In the genomic region with DNA sequence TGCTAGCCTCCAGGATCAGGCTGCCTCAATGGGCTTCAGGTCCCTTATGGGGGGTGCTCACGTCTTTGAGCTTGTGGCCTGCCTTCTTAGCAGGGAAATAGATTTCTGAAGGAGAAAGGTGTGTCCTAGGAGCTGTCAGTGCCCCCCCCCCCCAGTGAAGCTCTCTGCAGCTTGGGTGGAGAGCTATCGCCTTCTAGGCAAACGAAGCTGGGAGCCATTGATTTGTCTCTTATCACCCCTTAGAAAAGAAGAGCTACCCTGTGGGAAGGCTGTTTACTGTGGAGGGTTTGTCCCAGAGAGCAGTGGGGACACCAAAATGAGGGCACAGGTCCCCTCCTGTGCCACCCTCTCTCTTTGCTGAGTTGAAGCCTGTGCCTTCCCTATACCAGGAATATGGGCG, we compare ENCODE assay signal across 17 mouse cellular contexts. TPM values are rescaled to one million over a fixed set of nuclear protein-coding genes. Genes with fewer than 3 reads are reported as not detected.
DNase-seq lines count a peak whose midpoint lies in the region; ATAC-seq and TF ChIP-seq lines count a peak whose summit lies in the region.
"Had no signal": no experiment of that assay in that cellular context is flagged by ENCODE, and none has a peak within 500 bp of the region (broad histone marks: within the 10 kb centered on the region; RNA-seq: fewer than 3 reads in every experiment).

No protein-coding gene starts in this region.

- H3K9me3 ChIP-seq in heart, embryonic 16.5 days (replicated peaks; ENCODE audit: control insufficient read depth, low read length) = no peaks in the 10 kb centered on the region
- no peaks in the 10 kb centered on the region for H3K9me3 ChIP-seq in limb, embryonic 10.5 days (replicated peaks)
- H3K9me3 ChIP-seq in liver, embryonic 16.5 days (replicated peaks; ENCODE audit: control insufficient read depth, low read length) = no peaks in the 10 kb centered on the region
- no peaks in the 10 kb centered on the region for H3K9me3 ChIP-seq in midbrain, postnatal 0 days (ENCODE audit: low read length)
- H3K9me3 ChIP-seq: embryonic facial prominence, embryonic 15.5 days; stomach, embryonic 15.5 days had no signal

- 73% methylated on average over 4 of the region's 4 CpGs for WGBS in heart, embryonic 16.5 days
- WGBS in limb, embryonic 10.5 days = 60% methylated on average over 4 of the region's 4 CpGs
- WGBS in liver, embryonic 16.5 days (ENCODE audit: insufficient replicate concordance) = 29% methylated on average over 4 of the region's 4 CpGs
- 53% methylated on average over 4 of the region's 4 CpGs for WGBS in midbrain, postnatal 0 days

- TF ChIP-seq CTCF in midbrain, postnatal 0 days (IDR thresholded peaks at IDR 0.05) = no peak

- peaks cover 49% of the 10 kb centered on the region for H3K4me1 ChIP-seq in heart, embryonic 16.5 days (ENCODE audit: control insufficient read depth, insufficient read depth, low read length)
- peaks cover 78% of the 10 kb centered on the region for H3K4me1 ChIP-seq in limb, embryonic 10.5 days
- peaks cover 49% of the 10 kb centered on the region for H3K4me1 ChIP-seq in liver, embryonic 16.5 days (ENCODE audit: control insufficient read depth, low read depth, low read length)
- H3K4me1 ChIP-seq in midbrain, postnatal 0 days (ENCODE audit: insufficient read depth, low read length) = peaks cover 21% of the 10 kb centered on the region

- no peak for ATAC-seq in heart, embryonic 16.5 days (replicated peaks; ENCODE audit: extremely low read depth, insufficient read depth, low FRiP score)
- ATAC-seq in liver, embryonic 16.5 days (ENCODE audit: low read depth) = peak; percentile 74
- ATAC-seq in midbrain, postnatal 0 days (ENCODE audit: low FRiP score) = no peak
- ATAC-seq: hindbrain, embryonic 16.5 days; Patski had no signal

- H3K27ac ChIP-seq in heart, embryonic 16.5 days (ENCODE audit: low read length) = 0 out of 2 replicates have a peak overlapping the region, but pooled peaks have one; percentile 25
- H3K27ac ChIP-seq in limb, embryonic 10.5 days = peak overlapping the region; percentile 43; the same call in 1 of the 2 replicates
- peak overlapping the region; percentile 60 for H3K27ac ChIP-seq in liver, embryonic 16.5 days (ENCODE audit: low read length)
- H3K27ac ChIP-seq in midbrain, postnatal 0 days (ENCODE audit: low read depth, low read length) = peak overlapping the region; percentile 68
- H3K27ac ChIP-seq: embryonic facial prominence, embryonic 15.5 days; stomach, embryonic 15.5 days had no signal

- H3K4me3 ChIP-seq in heart, embryonic 16.5 days (ENCODE audit: low read length) = no peak overlapping the region
- H3K4me3 ChIP-seq in limb, embryonic 10.5 days = no peak overlapping the region
- H3K4me3 ChIP-seq in liver, embryonic 16.5 days (ENCODE audit: low read depth, low read length) = no peak overlapping the region
- H3K4me3 ChIP-seq in midbrain, postnatal 0 days (ENCODE audit: low read depth, low read length) = no peak overlapping the region
- H3K4me3 ChIP-seq: embryonic facial prominence, embryonic 15.5 days; stomach, embryonic 15.5 days had no signal

- no peaks in the 10 kb centered on the region for H3K36me3 ChIP-seq in heart, embryonic 16.5 days (ENCODE audit: control insufficient read depth, insufficient read depth)
- no peaks in the 10 kb centered on the region for H3K36me3 ChIP-seq in limb, embryonic 10.5 days
- no peaks in the 10 kb centered on the region for H3K36me3 ChIP-seq in liver, embryonic 16.5 days (ENCODE audit: control insufficient read depth, insufficient read depth)
- H3K36me3 ChIP-seq in midbrain, postnatal 0 days (ENCODE audit: insufficient read depth, low read length) = no peaks in the 10 kb centered on the region
- H3K36me3 ChIP-seq: embryonic facial prominence, embryonic 15.5 days; stomach, embryonic 15.5 days had no signal

- no peaks in the 10 kb centered on the region for H3K27me3 ChIP-seq in heart, embryonic 16.5 days (ENCODE audit: control insufficient read depth, insufficient read depth, low read length)
- peaks cover 29% of the 10 kb centered on the region for H3K27me3 ChIP-seq in limb, embryonic 10.5 days (ENCODE audit: low read depth, poor library complexity, severe bottlenecking)
- peaks cover 3% of the 10 kb centered on the region for H3K27me3 ChIP-seq in liver, embryonic 16.5 days (ENCODE audit: control insufficient read depth, insufficient read depth, low read depth, low read length)
- H3K27me3 ChIP-seq in midbrain, postnatal 0 days (ENCODE audit: insufficient read depth, low read length) = no peaks in the 10 kb centered on the region
- H3K27me3 ChIP-seq: CH12.LX; embryonic facial prominence, embryonic 15.5 days; Patski; stomach, embryonic 15.5 days had no signal

- no peak for DNase-seq in heart, adult 18-20 months
- DNase-seq in limb, embryonic 10.5 days (ENCODE audit: low spot score) = no peak
- DNase-seq in midbrain, postnatal 0 days (ENCODE audit: low spot score) = no peak
- DNase-seq in adrenal gland, adult (ENCODE audit: inconsistent age in 2 of 2, low spot score in 1 of 2) = no peak
- DNase-seq in MN1 (ENCODE audit: low spot score) = no peak
- DNase-seq: cerebellum, postnatal 14 days; kidney, postnatal 10 days; right cerebral cortex, postnatal 25 days; thymus, postnatal 36 days had no signal

- H3K9ac ChIP-seq in heart, embryonic 16.5 days (ENCODE audit: low read length) = no peak overlapping the region
- H3K9ac ChIP-seq in liver, embryonic 16.5 days (ENCODE audit: low read depth, low read length) = 0 out of 2 replicates have a peak overlapping the region, but pooled peaks have one; percentile 3
- H3K9ac ChIP-seq in midbrain, postnatal 0 days (replicated peaks; ENCODE audit: low read length, poor library complexity, severe bottlenecking) = no peak overlapping the region
- H3K9ac ChIP-seq: embryonic facial prominence, embryonic 15.5 days; stomach, embryonic 15.5 days had no signal

- no peak overlapping the region for H3K4me2 ChIP-seq in heart, embryonic 16.5 days (ENCODE audit: low read depth, low read length)
- peak overlapping the region; percentile 21 for H3K4me2 ChIP-seq in liver, embryonic 16.5 days (ENCODE audit: low read depth, low read length)
- no peak overlapping the region for H3K4me2 ChIP-seq in midbrain, postnatal 0 days (ENCODE audit: low read depth, low read length, poor library complexity, severe bottlenecking)
- H3K4me2 ChIP-seq: embryonic facial prominence, embryonic 15.5 days; stomach, embryonic 15.5 days had no signal

RNA-seq across cellular contexts. Expression of a gene that starts 16.5 kb away (rescaled TPM):
- 12.4 and 13.1 TPM in 2 replicates for polyA plus RNA-seq in heart, embryonic 16.5 days (2015; fragmentation: Nextera tagmentation; extraction: Ambion mirVana)
- total RNA-seq in heart, adult 18-20 months (2021) = 1 to 10 TPM; 5.7 TPM
- polyA plus RNA-seq in limb, embryonic 10.5 days (2016; fragmentation: Nextera tagmentation; extraction: Ambion mirVana) = 0.90 and 1.3 TPM in 2 replicates
- polyA plus RNA-seq in liver, embryonic 16.5 days (2015; fragmentation: Nextera tagmentation; extraction: Ambion mirVana) = 0.44 and 0.48 TPM in 2 replicates
- 15.4 and 18.5 TPM in 2 replicates for total RNA-seq in midbrain, postnatal 0 days (2014; rRNA removed)
- polyA plus RNA-seq in midbrain, postnatal 0 days (2015; fragmentation: Nextera tagmentation; extraction: Ambion mirVana) = 16.2 and 17.5 TPM in 2 replicates

RNA-seq across cellular contexts. Expression of a gene that starts 19.1 kb away (rescaled TPM):
- 19.7 and 21.0 TPM in 2 replicates for polyA plus RNA-seq in heart, embryonic 16.5 days (2015; fragmentation: Nextera tagmentation; extraction: Ambion mirVana)
- total RNA-seq in heart, adult 18-20 months (2021) = 1 to 10 TPM; 8.7 to 9.8 TPM
- polyA plus RNA-seq in limb, embryonic 10.5 days (2016; fragmentation: Nextera tagmentation; extraction: Ambion mirVana) = 32.7 and 35.3 TPM in 2 replicates
- 9.1 and 10.6 TPM in 2 replicates for polyA plus RNA-seq in liver, embryonic 16.5 days (2015; fragmentation: Nextera tagmentation; extraction: Ambion mirVana)
- total RNA-seq in midbrain, postnatal 0 days (2014; rRNA removed) = 17.4 and 19.9 TPM in 2 replicates
- 10.8 and 12.1 TPM in 2 replicates for polyA plus RNA-seq in midbrain, postnatal 0 days (2015; fragmentation: Nextera tagmentation; extraction: Ambion mirVana)

RNA-seq across cellular contexts. Expression of a gene that starts 31.5 kb away (rescaled TPM):
- polyA plus RNA-seq in heart, embryonic 16.5 days (2015; fragmentation: Nextera tagmentation; extraction: Ambion mirVana) = 18.4 and 18.7 TPM in 2 replicates
- total RNA-seq in heart, adult 18-20 months (2021) = 1 to 10 TPM; 5.5 to 7.0 TPM
- polyA plus RNA-seq in limb, embryonic 10.5 days (2016; fragmentation: Nextera tagmentation; extraction: Ambion mirVana) = 38.0 and 39.9 TPM in 2 replicates
- 8.7 and 9.6 TPM in 2 replicates for polyA plus RNA-seq in liver, embryonic 16.5 days (2015; fragmentation: Nextera tagmentation; extraction: Ambion mirVana)
- total RNA-seq in midbrain, postnatal 0 days (2014; rRNA removed) = 14.2 and 26.0 TPM in 2 replicates
- 10.4 and 12.7 TPM in 2 replicates for polyA plus RNA-seq in midbrain, postnatal 0 days (2015; fragmentation: Nextera tagmentation; extraction: Ambion mirVana)

RNA-seq across cellular contexts. Expression of a gene that starts 40.8 kb away (rescaled TPM):
- polyA plus RNA-seq in heart, embryonic 16.5 days (2015; fragmentation: Nextera tagmentation; extraction: Ambion mirVana) = 7.1 and 9.8 TPM in 2 replicates
- 10 to 100 TPM in 1 of 2 experiments, 1 to 10 TPM in 1; 6.6 to 11.5 TPM for total RNA-seq in heart, adult 18-20 months (2021)
- 0.99 and 3.5 TPM in 2 replicates for polyA plus RNA-seq in limb, embryonic 10.5 days (2016; fragmentation: Nextera tagmentation; extraction: Ambion mirVana)
- polyA plus RNA-seq in liver, embryonic 16.5 days (2015; fragmentation: Nextera tagmentation; extraction: Ambion mirVana) = 0.44 and 1.0 TPM in 2 replicates
- total RNA-seq in midbrain, postnatal 0 days (2014; rRNA removed) = 7.1 and 8.0 TPM in 2 replicates
- 1.4 and 1.5 TPM in 2 replicates for polyA plus RNA-seq in midbrain, postnatal 0 days (2015; fragmentation: Nextera tagmentation; extraction: Ambion mirVana)
- total RNA-seq: granulocyte monocyte progenitor cell, adult 5-6 weeks had no signal
